Mouse (Mus musculus) ES-Bruce4 (cell line): ENCODE results near the gene AC109138.7.

Experiments used
- CTCF ChIP-seq: IDR thresholded peaks from one replicate; pipeline ENCODE4 v1.8.1; 2011; ENCODE audit warnings: low read depth, low read length
- EP300 ChIP-seq: IDR thresholded peaks from 2 replicates; pipeline ENCODE4 v1.6.1; 2011; ENCODE audit warnings: low read depth, low read length; ENCODE audit not compliant: insufficient read depth
- POLR2A ChIP-seq: IDR thresholded peaks from one replicate; pipeline ENCODE4 v1.8.1; 2011; ENCODE audit warnings: low read length; ENCODE audit not compliant: insufficient read depth

DNA sequence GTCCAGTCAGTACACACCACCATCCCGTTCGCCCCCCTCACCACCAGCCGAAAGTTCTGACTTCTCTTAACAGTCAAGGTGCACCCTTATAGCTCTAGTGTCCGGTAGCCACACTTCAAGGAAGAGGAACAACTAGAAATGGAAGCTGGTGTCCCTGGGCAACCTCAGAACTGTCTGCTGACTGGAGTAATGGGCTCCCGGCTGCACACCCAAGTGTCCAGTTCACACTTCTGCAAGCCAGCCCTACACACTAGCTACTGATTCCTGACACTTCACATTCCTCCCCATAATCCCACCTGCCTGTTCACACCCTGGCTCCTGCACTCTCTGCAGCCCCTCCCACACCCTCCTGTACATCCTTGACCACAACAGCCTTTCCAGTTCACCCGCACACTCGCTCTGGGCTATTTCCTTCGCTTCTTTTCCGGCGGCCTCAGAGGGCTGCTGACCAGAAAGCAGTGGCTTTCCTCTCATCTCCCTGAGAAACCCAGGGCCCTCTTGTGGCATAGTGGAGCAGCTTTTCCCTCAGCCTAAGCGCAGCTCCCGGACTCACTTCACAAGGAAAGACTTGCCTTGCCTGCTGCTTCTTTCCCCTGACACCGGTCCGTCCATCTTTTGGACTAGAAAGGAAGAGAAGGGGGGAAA is 2.0 kb downstream of the AC109138.7 start:
- TF ChIP-seq CTCF (no peak), EP300 (no peak), POLR2A (no peak)
